Mouse (Mus musculus): ENCODE measurements around the gene Pax3. TPM values are rescaled to one million over a fixed set of nuclear protein-coding genes. Genes with fewer than 3 reads are reported as not detected.

Pax3 gene
- polyA plus RNA-seq, 1 experiment = 10.6 TPM

DNA sequence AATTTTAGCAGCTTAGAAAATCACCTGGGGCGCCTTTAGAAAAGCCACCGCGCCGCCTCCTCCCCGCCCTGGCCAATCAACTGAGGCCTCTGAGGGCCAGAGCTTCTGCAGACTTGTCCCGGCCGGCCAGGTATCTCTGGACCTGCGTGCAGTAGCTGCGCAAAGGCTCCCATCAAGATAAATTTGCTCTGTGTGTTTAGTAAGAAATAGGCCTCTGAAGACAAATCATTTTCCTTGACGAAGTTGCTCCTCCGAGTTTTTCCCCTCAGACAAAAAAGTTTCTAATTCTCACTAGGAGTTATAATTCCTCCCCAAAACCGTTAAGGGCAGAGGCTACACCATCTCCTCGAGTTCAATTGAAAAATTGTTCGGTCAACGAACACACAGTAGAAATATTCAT lies 13.6 kb upstream of the Pax3 start:
- TF ChIP-seq CTCF (IDR thresholded peaks at IDR 0.05; ENCODE audit: borderline replicate concordance, extremely low read depth, insufficient read depth, insufficient read length) = no peak
- no peak for DNase-seq (ENCODE audit: low read depth)

DNA sequence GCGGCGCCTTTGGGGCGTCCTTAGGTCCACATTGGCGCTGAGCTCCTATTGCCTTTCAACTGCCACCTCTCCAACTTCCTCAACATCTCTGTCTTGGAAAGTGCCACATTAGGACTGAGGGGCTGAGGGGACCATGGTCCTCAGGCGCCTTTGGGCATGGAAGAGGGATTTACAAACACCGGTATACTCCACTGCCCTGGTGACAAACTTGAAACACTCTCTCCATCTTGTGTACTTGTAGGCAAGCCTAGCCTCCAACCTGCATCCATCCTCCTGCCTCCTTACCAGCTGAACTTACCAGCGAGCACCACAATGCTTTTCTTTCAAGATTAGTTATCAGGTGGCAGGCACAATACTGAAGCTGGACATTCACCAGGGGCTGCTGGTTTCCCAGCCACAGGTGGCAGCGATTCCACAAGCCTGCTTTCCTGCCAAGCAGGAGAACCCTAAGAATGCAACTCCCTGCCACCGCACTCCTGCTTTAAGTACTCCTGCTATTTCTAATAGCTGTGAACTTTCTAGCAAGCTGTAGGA lies 11.4 kb upstream of the Pax3 start:
- no peak for DNase-seq (ENCODE audit: low read depth)
- no peak for TF ChIP-seq POLR2A (IDR thresholded peaks at IDR 0.05; ENCODE audit: borderline replicate concordance, extremely low read depth, insufficient read depth, insufficient read length, poor library complexity, severe bottlenecking)
- TF ChIP-seq CTCF (IDR thresholded peaks at IDR 0.05; ENCODE audit: borderline replicate concordance, extremely low read depth, insufficient read depth, insufficient read length) = no peak

DNA sequence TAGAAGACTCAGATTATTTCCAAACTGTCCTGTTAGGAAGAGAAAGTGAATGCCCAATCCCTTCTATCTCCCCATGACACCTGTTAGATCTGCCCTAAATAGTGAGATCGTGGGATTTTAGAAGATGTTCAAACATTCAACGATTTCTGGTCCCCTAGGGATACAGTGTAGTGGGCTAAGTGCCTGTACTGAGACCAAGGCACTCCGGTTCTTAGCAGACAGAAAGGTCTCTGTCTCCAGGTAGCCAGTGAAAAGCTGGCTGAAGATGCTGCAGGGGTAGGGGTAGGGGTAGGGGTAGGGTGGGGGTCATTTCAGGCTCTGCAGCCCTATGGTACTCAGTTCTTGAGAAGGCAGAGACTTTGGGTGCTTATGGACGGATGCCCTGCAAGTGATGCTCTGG lies 7.4 kb upstream of the Pax3 start:
- TF ChIP-seq CTCF (IDR thresholded peaks at IDR 0.05; ENCODE audit: borderline replicate concordance, extremely low read depth, insufficient read depth, insufficient read length) (no peak), POLR2A (IDR thresholded peaks at IDR 0.05; ENCODE audit: borderline replicate concordance, extremely low read depth, insufficient read depth, insufficient read length, poor library complexity, severe bottlenecking) (no peak)
- no peak for DNase-seq (ENCODE audit: low read depth)

DNA sequence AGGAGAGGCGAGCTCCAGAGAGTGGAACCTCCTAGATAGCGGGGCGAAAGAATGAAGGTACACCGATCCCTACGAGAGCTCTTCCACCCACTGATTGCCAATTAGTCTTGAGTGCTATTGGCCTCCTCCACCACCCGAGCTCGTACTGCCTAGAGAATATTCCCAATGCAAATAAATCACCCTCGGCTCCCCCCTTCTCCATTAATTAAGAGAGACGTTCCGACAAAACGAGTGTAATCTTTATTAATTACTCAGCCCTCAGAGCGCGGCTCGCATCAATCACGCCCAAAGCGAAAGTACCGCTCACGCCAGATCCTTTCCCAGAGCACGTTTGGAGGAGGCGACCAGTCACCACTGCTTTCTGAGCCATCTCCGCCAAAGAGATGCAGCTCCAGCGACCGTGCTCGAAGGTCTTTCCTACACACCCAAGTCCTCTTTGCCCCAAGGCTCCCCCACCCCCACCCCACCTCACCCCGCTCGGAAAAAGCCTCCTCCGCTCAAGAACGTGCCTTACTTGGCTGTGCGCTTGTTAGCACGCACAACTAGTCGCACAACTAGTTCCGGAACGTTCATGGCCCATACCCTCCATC lies 6.8 kb upstream of the Pax3 start:
- TF ChIP-seq CTCF (IDR thresholded peaks at IDR 0.05; ENCODE audit: borderline replicate concordance, extremely low read depth, insufficient read depth, insufficient read length) = no peak
- peak; percentile 79 for DNase-seq (ENCODE audit: low read depth)

DNA sequence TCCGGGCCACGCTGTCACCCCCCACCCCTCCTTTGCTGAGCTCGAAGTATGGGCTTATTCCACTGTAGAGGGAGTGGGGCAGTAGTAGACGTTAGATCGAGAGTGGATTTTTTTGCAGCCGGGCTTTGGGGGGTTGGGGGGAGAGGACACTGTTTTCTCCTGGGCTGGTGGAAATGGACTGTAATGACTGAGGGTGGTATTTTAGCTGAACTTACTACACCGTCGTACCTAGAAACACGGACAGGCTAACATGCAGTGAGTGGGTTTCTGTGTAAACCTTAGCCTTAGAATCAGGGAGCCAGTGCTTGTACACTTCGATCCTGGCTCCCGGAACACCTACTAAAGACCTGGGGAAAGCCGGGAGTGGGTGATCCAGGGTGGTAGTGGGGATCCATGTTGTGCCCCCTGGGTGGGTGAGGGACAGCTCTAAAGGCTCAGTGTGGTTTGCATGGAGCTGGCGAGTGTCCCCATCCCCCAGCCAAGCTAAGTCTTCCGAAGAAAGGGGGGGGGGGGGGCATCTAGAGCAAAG lies 6.2 kb upstream of the Pax3 start:
- TF ChIP-seq CTCF (IDR thresholded peaks at IDR 0.05; ENCODE audit: borderline replicate concordance, extremely low read depth, insufficient read depth, insufficient read length) (no peak), POLR2A (IDR thresholded peaks at IDR 0.05; ENCODE audit: borderline replicate concordance, extremely low read depth, insufficient read depth, insufficient read length, poor library complexity, severe bottlenecking) (no peak)
- peak; percentile 45 for DNase-seq (ENCODE audit: low read depth)

DNA sequence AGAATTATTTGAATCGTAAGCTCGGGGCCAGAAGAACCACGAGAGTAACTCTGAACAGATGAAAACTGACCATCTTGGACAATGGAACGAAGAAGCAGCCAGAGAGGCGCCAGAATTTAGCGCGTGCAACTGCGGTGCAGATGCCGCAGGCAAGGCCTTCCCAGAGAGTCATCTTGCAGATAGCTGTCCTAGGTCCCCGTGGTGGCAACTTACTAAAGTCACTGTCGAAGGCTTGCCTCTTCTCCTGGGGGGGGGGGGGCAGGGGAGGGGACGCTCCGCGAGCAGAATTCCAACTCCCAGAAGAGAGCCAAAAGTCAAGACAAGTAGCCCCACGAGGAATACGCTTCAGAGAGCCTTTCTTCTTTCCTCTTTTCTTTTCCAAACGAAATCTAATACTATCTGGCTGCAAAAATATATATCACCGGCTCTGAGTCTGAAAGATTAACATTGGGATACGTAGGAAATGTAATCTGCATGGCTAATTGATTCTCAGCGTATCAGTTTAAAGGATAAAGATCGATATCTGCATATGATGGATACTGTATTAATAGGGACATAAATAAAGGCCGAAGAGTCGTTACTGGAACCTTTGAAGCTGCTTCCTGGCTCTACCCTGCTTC lies 5.6 kb upstream of the Pax3 start:
- peak; percentile 53 for DNase-seq (ENCODE audit: low read depth)
- no peak for TF ChIP-seq CTCF (IDR thresholded peaks at IDR 0.05; ENCODE audit: borderline replicate concordance, extremely low read depth, insufficient read depth, insufficient read length)
- TF ChIP-seq POLR2A (IDR thresholded peaks at IDR 0.05; ENCODE audit: borderline replicate concordance, extremely low read depth, insufficient read depth, insufficient read length, poor library complexity, severe bottlenecking) = no peak

DNA sequence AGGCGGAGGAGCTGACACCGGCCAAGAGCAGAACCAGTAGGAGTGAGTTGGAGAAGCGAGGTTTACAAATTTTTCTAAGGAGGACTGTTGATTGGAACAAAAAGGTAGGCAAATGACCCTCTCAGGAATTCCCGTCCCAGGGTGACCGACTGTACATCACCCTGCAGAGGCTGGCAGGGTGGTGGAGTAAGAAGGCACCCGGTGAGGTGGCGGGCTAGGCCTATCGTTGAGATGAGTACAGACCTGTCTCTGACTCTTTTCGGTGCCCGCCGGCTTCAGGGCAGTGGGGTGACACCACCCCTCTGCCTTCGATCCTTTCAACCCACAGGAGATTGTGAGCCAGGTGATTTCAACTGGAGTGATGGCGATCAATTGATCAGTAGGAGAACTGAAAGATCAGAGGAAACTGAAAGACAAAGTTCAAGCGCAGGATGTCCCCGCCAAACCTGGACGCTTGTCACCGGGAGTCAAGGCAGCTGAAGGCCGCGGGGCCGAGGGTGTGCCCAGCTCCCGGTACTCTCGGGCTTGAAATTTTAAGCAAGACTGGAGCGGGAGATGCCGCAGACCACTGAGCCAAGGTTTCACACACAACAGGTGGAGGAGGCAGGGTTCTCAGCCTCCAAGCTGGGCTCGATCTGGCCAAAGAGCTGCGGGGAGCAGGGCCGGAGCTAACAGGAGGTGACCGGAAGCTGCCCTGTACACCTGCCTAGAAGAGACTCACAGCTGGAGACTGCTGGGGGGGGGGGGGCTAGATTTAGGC lies 4.5 kb upstream of the Pax3 start:
- TF ChIP-seq CTCF (IDR thresholded peaks at IDR 0.05; ENCODE audit: borderline replicate concordance, extremely low read depth, insufficient read depth, insufficient read length) (no peak), POLR2A (IDR thresholded peaks at IDR 0.05; ENCODE audit: borderline replicate concordance, extremely low read depth, insufficient read depth, insufficient read length, poor library complexity, severe bottlenecking) (no peak)
- DNase-seq (ENCODE audit: low read depth) = no peak

DNA sequence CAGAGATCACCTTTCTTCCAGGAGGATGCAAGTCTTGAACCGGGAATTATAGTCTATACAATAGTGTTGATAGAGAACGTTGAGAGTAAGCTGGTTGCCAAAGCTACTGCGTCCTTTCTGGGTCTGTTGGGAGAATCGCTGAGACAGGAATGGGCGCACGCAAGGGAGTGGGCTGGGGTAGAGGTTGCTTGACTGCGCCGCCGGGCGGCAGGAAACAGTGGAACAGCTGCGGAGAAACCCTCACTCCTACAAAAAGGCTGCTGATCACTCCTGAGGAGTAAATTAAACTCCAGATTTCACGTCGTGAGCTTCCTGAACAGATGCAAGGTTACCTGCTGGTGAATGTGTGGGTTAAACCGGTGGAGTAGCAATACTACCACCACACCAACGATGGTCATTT lies 3.3 kb upstream of the Pax3 start:
- TF ChIP-seq POLR2A (IDR thresholded peaks at IDR 0.05; ENCODE audit: borderline replicate concordance, extremely low read depth, insufficient read depth, insufficient read length, poor library complexity, severe bottlenecking) (no peak), CTCF (IDR thresholded peaks at IDR 0.05; ENCODE audit: borderline replicate concordance, extremely low read depth, insufficient read depth, insufficient read length) (peak; percentile 20; the same call in 1 of the 2 replicates)
- DNase-seq (ENCODE audit: low read depth) = peak; percentile 55

DNA sequence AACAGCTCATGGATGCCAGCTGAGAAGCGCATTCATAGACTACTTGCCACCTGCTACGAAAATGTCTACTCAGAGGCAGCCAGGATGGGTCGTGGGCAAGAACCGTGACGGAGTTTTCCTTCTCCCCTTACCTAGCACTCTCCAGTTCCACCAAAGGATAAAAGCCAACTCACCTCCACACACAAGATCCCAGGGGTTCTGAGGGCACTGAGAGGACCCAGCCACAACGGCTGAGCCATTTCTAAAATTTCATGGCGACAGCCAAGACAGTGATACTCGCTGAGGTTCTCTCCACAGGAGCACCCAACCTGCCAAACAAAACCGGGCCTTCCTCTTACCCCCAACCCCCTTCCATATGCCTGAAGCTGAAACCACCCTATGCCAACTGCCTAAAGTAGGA lies 2.3 kb upstream of the Pax3 start:
- no peak for DNase-seq (ENCODE audit: low read depth)
- TF ChIP-seq CTCF (IDR thresholded peaks at IDR 0.05; ENCODE audit: borderline replicate concordance, extremely low read depth, insufficient read depth, insufficient read length) (no peak), POLR2A (IDR thresholded peaks at IDR 0.05; ENCODE audit: borderline replicate concordance, extremely low read depth, insufficient read depth, insufficient read length, poor library complexity, severe bottlenecking) (no peak)

DNA sequence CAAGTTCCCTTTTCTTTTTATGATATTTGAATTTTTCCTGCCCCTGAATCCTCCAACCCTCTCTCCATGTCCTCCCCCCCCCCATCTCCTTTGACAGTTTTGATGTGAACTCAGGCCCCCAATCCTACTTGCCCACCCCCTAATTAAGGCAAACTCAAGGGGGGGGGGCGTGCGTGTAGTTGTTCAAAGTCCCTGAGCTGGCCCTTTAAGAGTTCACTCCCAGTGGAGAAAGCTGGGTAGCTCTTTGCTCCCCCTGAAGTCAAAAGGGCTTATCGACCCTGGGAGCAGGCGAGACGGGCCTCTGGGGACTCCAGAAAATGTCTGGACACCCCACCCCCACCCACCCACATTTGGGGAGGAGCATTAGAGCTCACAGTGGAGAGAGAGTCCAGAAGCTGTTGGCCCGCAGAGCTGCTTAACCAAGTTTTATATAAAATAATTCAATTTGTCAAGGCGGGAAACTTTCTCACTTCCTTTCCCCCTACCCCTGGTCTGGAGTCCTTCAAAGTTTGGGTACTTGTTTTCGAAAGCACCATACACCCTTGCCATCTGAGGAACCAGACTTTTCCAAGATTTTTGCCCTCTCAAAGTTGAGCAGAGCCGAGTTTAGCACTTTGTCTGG lies 1.5 kb upstream of the Pax3 start:
- no peak for TF ChIP-seq POLR2A (IDR thresholded peaks at IDR 0.05; ENCODE audit: borderline replicate concordance, extremely low read depth, insufficient read depth, insufficient read length, poor library complexity, severe bottlenecking)
- TF ChIP-seq CTCF (IDR thresholded peaks at IDR 0.05; ENCODE audit: borderline replicate concordance, extremely low read depth, insufficient read depth, insufficient read length) = no peak
- DNase-seq (ENCODE audit: low read depth) = peak; percentile 56
